Mouse (Mus musculus) T-cell, adult 2 months (primary cell): Measurements from ENCODE around the gene Tank.

Experiments
- DNase-seq: peaks from one replicate; pipeline ENCODE4 v3.0.0; 2022; ENCODE audit warnings: low spot score

Tank gene

DNA sequence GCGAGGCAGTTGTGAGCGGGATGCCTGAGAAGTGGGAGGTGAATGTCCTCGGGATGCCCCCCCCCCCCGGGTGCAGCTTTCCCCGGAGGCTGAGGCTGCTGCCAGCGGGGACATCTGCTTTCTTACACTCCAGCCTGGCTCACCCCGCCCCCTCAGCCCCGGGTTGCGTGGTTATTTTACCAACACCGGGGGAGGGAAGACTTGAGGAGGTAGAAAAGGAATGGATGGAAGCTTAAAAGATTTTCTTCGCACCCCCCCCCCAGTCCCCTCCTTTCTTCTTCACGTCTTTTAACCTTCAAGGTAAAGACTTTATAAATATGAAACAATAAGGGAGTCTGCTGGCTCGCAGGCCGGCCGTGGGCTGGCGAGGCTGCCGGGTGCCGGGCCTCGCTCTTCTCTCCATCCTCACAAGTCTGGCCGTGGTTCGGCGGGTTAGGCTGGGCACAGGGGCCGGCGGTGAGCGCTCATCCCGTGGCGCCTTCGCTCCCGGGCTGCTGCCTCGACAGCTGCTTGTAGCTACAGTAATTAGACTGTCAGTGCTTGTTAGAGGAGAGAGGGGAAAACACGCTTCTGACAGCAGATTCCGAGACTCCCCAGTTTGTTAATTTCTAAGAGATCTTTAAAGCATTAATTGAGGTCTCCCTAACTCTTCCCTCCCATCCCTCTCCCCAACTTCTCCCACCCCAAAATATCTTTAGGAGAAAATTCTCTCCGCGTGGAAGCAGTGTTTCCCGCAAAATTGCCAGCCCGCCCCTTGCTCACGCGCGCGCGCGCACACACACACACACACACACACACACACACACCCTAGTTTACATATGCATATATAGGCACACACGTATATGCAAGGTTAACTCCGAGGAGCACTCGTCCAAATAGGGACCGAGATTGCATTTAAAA, 77.2 kb downstream of the Tank start:
- DNase-seq: peak; percentile 17

DNA sequence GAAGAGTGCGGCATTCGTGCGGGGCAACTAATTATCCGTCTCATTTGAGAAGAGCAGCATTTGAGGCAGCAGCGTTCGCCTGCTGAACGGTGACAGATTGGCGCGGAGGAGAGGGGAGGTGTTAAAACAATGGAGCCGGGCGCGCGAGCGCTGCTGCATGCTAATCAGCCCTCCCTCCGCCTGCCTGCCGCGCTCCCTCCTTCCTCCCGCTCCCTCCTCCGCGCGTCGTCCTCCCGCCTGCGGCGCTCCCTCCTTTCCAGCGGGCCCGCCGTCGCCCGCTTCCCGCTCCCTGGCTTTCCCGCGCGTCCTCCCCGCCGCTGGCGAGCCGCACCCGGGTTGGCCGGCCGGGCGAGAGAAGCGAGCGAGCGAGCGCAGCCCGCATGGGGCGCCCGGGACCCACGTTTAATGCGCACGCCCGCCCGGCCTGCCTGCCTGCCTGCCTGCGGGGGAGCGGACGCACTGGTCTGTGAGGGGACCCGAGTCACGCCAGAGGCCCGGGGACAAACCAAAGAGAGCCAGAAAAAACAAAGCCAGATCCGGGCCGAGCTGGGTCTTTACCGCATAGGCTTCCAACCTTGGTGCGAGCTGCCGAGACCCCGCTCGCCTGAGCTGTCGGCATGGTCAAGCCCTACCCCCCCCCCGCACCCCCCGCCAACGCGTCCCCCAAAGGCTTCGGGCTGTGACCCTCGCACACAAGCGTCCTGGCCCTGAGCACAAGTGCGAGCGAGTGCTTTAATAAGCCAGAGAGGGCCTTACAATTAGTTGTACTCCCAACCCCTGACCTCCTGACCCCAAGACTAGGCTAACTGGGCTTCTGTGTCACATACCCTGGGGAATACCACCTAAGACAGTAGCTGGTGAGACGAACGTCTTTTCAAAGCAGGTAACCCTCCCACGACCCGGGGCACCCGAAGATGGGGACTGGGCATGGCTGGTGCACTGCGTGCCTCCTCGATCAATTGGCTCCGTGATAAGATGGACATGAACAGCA, 78.3 kb downstream of the Tank start:
- peak; percentile 46 for DNase-seq

GRCm38 (mm10) chr2:61659254-61659653, 80.9 kb downstream of the Tank start:
- DNase-seq: no peak

GRCm38 (mm10) chr2:61662833-61663232, 84.4 kb downstream of the Tank start:
- no peak for DNase-seq

DNA sequence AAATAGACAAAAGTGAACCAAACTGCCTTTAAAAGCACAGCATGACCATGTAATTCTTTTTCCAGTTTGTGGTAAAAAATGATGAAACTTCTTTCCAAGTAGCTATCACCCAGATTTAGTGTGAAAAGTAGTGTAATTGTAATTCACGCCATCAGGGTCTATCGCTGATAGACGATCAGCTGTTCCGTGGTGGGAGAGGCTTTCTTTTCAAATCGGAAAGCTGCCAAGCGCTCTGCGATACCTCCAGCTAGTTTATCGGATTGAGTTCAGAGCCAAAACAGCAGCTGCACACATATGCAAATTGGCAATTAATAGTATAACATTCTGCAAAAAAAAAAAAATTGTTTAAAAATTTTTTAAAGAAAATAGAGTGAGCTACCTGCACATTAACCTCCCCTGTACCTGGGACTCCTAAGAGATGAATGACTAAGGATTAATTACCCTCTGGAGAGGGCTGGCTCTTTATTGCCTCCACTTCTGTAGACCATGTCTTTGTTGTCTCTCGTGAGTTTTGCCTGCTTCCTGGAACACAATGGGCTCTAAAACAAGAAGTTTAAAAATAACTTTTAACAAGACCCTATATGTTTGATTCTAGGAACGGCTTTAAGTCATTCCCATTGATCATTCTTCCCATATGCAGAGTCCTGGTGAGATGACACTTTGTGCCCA, 85.3 kb downstream of the Tank start:
- DNase-seq: no peak

DNA sequence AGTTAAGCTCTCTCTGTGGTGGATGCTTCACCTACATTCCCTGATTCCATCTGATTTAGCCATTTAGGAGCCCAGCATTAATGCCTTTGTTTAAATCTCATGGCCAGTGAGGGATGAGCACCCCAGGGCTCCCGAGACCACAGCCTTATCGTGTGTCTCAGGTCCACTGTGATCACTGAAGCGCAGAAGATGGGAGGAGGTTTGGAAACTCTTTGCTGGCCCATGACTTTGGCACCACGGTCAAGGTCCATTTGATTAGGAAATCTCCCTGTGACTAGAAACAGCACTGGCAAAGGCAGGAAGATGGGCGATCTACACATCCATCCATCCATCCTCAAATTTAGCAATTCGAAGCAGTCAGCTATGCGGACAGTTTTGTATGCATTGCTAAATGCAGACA, 89.0 kb downstream of the Tank start:
- DNase-seq: no peak

- DNase-seq: peak; percentile 44
Observed at GRCm38 (mm10) chr2:61668260-61668659, 89.9 kb downstream of the Tank start.

GRCm38 (mm10) chr2:61674555-61674954, 96.2 kb downstream of the Tank start:
- no peak for DNase-seq

DNA sequence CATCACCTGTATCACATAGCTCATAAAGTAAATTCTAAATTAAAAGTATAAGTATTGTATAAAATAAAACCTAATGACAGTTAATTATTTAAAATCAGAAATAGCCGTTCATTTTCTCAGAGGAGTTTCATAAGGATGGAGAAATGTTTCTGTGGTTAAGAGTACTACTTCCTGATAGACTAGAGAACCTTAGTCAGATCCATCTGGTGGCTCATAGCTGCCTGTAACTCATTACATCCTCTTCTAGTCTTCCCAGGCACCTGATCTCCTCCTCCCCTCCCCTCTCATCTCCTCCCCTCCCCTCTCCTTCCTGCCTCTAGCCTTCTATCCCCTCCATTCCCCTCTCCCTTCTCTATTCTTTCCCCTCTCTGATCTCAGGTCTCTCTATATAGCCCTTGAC, 103.2 kb downstream of the Tank start:
- DNase-seq: no peak

GRCm38 (mm10) chr2:61686533-61686932, 108.1 kb downstream of the Tank start:
- DNase-seq: no peak

DNA sequence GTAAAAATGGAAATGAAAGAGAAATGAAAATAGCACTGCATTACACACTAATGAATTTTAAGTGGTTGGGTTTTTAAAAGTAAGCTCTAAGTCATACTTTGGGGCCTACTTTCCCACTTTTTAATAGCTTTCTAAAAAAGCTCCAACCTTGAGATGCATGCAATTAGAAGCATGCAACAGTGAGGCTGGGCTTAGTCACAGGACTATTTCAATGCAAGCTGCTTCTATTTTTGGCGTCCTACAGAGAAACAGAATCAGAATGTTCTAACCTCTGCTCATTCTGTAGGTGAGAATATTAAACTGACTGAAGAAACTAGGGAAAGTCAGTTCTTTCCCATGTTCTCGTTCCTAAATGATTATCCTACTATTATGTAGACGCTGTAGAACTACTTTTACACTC, 110.7 kb downstream of the Tank start:
- DNase-seq: no peak
